Mouse (Mus musculus): ENCODE data around the gene Ccdc81.

The Ccdc81 gene

GRCm38 (mm10) chr7:89864769-89865168 is 38.7 kb downstream of the Ccdc81 start:
- DNase-seq (ENCODE audit: low spot score) = no peak

GRCm38 (mm10) chr7:89856440-89857217 is 46.8 kb downstream of the Ccdc81 start:
- DNase-seq (ENCODE audit: low spot score) = no peak

DNA sequence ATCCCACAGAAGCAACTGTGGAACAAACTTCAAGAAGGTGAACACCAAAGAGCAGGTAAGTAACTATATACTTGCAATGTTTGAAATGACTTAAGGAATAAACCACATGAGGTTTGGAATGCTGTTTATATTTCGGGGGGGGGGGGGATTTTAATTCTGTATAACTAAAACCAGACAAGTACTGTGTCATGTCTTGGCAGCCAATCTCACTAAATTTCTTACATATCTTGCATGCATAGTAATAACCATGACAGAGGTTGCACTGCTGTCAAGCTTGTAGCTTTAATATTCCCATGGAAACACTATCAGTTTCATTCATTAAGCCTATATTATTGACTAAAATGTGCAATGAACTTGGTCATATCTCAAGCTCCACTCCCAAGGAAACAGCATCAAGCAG is 48.2 kb downstream of the Ccdc81 start:
- DNase-seq (ENCODE audit: low spot score) = no peak

- DNase-seq (ENCODE audit: low spot score) = no peak
Measured at GRCm38 (mm10) chr7:89853131-89853530, 50.3 kb downstream of the Ccdc81 start.

- no peak for DNase-seq (ENCODE audit: low spot score)
Measured at GRCm38 (mm10) chr7:89852158-89853095, 51.0 kb downstream of the Ccdc81 start.

GRCm38 (mm10) chr7:89850510-89850909 is 52.9 kb downstream of the Ccdc81 start:
- DNase-seq (ENCODE audit: low spot score) = no peak

DNA sequence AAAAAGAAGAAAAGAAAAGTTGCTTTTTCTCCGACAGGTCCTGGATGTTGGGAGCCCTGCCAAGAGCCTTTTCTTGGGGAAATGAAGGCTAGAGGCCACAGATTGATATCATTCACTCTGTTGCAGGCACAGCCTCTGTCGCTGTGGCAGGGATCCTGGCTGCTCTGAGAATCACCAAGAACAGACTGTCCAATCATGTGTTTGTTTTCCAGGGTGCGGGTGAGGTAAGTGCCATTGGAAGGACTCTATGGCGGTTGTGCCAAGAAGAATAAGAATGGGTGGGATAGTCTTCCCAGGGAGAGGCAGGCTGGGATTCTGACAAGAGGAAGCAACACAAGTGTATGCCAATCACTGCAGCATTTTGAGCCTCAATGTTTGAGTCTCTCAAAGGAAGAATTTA is 57.8 kb downstream of the Ccdc81 start:
- DNase-seq (ENCODE audit: low spot score) = no peak

DNA sequence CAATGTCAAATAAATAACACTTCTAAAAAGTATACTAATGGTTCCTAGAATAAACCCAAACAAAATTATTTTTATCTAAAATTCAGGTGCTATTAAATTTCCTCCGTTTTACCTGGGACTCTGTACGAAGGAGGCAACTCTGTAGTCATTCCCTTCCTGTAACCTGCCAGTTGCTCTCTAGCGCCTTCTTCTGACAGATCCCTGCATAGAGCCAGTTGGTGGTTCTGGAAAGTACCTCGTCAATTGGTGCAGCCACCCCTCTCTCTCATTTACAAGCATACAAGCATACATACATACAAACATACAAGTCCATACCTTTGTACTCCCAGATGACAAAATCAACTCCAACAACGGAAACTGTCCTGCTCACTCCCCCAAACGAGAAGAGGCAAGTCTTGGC is 59.9 kb downstream of the Ccdc81 start:
- peak; percentile 55 for DNase-seq (ENCODE audit: low spot score)

DNA sequence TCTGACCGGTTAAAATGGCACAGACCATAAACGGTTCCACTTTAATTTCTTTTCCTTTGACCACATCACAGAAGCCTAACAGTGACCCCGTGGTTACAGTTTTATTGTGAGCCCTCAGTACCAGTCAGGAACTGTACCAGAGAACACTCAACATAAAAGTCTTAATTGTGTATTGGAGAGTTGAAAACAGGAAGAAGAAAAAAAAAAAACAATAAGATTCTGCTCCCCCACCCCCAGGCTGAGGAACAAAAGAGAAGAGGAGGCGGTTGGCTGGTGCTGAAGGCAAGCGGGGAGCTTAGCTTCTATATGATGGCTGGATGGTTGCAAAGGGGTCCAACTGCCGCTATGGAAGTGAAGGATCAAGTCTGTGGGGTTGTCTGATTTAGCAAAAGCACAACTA is 60.3 kb downstream of the Ccdc81 start:
- no peak for DNase-seq (ENCODE audit: low spot score)

- DNase-seq (ENCODE audit: low spot score) = no peak
Measured at GRCm38 (mm10) chr7:89842404-89842715, 61.1 kb downstream of the Ccdc81 start.

DNA sequence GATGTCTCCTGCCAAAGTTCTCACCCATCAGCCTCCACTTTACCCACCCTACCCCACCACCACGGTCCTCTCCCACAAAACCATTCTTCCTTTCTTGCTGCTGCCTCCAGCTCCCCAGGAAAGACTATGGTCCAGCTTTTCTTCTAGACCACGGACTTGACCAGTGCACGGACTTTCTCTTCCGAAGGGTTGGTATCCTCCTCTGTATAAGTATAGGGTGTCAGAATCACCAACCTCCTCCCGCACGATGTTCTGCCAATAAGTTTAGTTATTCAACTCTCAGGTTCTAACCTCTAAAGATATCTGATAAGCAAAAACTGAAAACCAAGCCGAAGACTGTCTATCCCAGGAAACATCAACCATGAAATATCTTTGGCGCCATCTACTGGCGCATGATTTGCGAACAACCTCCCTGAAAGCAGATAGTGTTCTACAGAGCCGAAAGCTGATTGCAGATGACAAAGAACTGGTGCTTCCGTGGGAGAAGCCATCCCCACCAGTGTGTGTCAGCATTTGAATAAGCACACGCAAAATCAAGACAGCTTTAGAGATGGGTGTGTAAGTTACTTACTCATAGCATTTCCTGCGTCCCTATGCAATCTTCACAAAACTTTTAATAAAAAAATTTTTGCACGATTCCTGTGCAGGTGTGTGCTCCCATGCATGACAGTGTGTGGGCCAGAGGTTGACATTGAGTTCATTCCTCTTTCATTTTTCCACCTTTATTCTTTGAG is 61.6 kb downstream of the Ccdc81 start:
- DNase-seq (ENCODE audit: low spot score) = peak; percentile 87

DNA sequence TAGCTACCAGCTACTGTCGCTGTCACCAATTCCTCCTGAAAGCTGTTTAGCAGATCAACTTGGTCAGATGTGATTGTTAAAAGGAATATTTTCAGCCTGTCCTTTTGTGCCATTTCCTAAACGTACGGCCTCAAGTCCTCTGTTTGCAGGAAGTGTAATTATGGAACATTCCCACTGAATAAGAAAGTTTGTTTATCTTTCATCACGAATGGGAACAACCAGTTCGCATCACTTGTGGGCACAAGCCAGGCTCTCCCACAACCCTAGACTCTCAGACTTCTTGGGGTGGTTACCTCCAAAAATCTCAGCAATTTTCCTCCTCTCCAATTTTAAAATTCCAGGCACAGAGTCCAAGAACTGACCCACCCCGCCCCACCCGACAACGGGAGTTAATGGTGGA is 63.7 kb downstream of the Ccdc81 start:
- no peak for DNase-seq (ENCODE audit: low spot score)

DNA sequence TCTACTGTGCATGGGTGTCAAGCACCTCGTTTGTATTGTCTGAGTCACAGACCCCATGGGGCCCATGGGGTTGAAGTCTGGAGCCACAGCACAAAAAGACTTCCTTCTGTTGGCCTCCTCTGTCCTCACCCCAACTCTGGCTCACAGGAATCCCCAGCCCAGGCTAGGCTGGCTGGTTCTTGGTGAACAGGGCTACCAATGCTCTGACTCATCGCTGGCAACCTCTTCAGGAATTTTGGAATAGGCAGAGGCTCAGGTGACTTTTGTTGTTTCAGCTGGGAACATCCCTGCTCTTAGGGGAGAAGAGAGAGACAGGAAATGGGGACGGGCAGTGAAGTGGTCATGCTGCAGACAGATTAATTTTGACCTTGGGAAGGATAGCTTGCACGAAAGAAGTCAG is 65.6 kb downstream of the Ccdc81 start:
- DNase-seq (ENCODE audit: low spot score) = peak; percentile 38

DNA sequence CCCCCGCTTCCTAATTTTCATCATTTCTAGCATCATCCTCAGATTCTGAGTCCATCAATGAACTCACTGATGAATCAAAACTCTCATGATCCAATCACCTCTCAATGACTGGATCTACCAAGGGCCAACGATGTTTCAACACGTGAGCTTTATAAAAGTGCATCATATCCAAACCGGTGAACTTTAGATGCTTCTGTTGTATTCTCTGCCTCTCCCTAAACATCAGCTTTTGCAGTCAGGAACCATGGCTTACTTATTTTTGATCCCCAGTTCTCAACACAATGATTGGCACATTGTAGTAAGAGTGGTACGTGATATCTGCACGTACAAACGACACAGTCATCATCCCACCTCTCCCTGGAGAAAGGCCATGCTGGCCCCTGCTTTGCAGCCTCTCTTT is 66.8 kb downstream of the Ccdc81 start:
- no peak for DNase-seq (ENCODE audit: low spot score)

DNA sequence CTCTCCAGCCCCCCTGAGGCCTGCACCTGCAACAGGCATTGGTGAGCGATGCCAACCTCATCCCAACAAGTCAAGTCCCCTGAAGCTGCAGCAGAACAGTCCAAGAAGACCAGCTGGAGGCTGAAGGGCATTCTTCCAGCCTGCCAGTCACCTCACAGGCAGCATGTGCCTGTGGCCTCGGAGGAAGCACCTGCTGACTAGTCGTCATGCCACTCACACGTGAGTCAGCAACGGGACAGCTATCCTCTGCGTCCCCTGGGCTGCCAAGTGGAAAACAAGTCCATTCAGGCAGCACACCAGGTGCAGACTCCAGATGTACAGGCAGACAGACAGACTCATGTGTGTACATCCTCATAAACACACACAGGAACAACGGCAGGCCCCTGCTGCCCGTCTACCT is 67.9 kb downstream of the Ccdc81 start:
- DNase-seq (ENCODE audit: low spot score) = no peak

- no peak for DNase-seq (ENCODE audit: low spot score)
Measured at GRCm38 (mm10) chr7:89833521-89833920, 69.9 kb downstream of the Ccdc81 start.

DNA sequence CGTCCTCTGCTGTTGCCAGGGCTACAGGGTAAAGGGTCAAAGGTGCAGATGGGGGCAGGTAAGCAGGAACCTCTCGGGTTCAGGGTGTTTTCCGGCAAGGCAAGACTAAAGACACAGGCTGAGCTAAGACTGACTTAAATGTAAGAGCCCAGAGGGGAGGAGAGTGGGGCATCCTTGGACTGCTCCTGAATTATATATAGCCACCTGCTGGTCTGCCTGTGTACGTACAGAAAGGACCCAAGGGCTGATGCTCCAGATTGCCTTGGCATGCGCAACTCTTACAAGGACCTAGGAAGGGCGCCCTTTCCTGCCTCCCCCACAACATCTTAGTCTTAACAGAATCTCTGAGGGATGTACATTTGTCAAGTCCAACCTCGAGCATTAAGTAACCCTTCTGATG is 74.2 kb downstream of the Ccdc81 start:
- no peak for DNase-seq (ENCODE audit: low spot score)

DNA sequence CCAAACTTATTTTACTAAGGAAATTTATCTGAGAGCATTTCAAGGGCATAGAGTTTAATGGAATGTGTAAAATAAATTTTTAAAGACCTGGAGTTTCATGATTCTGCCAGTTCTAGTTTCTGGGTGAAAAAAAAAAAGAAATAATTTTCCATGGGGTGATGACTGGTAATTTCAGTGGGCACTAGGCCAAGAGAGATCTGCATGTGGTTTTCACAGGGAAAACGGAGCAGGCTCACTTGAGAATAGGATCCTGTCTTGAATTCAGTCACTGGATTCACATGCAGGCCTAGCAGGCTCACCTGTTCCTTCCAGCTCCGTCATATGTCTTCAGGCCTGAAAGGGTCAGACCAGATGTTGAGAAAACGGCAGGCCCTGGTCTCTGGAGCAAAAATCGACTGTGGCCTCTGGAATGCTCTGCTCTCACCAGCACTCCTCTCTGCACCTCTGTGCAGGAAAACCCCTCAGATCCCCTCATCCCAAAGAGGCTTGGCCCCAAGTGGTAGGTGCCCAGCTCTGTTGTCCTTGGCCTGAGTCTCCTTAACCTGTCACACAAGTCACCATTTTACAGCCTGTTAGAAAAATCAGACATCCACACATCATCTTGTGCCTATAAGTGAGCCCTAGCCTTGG is 74.9 kb downstream of the Ccdc81 start:
- DNase-seq (ENCODE audit: low spot score) = no peak
